Mouse (Mus musculus) kidney, adult 2 months (tissue): ENCODE results near the gene Ttll12.

Source experiments
- CTCF ChIP-seq: fragments of 200-500 bp; conservative IDR thresholded peaks from 2 replicates; pipeline ENCODE4 v1.5.1; 2011; ENCODE audit warnings: low read depth, mild to moderate bottlenecking, control low read depth, low read length, moderate library complexity, mixed read lengths; ENCODE audit not compliant: insufficient read depth, insufficient read length
- POLR2A ChIP-seq: fragments of 200-500 bp; IDR thresholded peaks from one replicate; pipeline ENCODE4 v1.6.1; 2011; ENCODE audit warnings: low read depth, low read length, control low read depth

GRCm38 (mm10) chr15:83563327-83563856, 31.6 kb downstream of the Ttll12 start, which contains the start of the genes Tspo and Mcat:
- TF ChIP-seq CTCF (no peak), POLR2A (peak; percentile 32)
